Mouse (Mus musculus) lung, embryonic 16.5 days (tissue): ENCODE measurements around the gene Tead1. TPM values are rescaled to one million over a fixed set of nuclear protein-coding genes. Genes with fewer than 3 reads are reported as not detected.
A peak's percentile ranks its signal among the peaks of the same experiment; 100 is the strongest.

Experiments used
- ATAC-seq: fragments of 200-750 bp; cut with Nextera tagmentation; 2 replicates; pipeline ENCODE4 v1.8.0; 2017; ENCODE audit warnings: low read depth, mild to moderate bottlenecking, moderate library complexity
- H3K27ac ChIP-seq: fragments of 300-500 bp; sonication (generic); 2 replicates; pipeline ENCODE4 v1.5.1; 2014; ENCODE audit warnings: mild to moderate bottlenecking, control low read depth, low read length
- H3K27me3 ChIP-seq: fragments of 300-500 bp; sonication (generic); 2 replicates; pipeline ENCODE4 v1.6.1; 2014; ENCODE audit warnings: low read depth, low read length, mixed read lengths; ENCODE audit not compliant: control insufficient read depth, insufficient read depth
- H3K36me3 ChIP-seq: fragments of 300-500 bp; sonication (generic); 2 replicates; pipeline ENCODE4 v1.6.1; 2014; ENCODE audit warnings: low read length; ENCODE audit not compliant: control insufficient read depth, insufficient read depth
- H3K4me1 ChIP-seq: fragments of 300-500 bp; sonication (generic); replicated peaks from 2 replicates; pipeline ENCODE4 v1.6.1; 2014; ENCODE audit warnings: low read length, mixed read lengths; ENCODE audit not compliant: control insufficient read depth, insufficient read depth
- H3K4me2 ChIP-seq: fragments of 300-500 bp; sonication (generic); 2 replicates; pipeline ENCODE4 v1.6.1; 2014; ENCODE audit warnings: low read depth, low read length, control low read depth
- H3K4me3 ChIP-seq: fragments of 300-500 bp; sonication (generic); 2 replicates; pipeline ENCODE4 v1.5.1; 2014; ENCODE audit warnings: mild to moderate bottlenecking, low read length, control low read depth
- H3K9ac ChIP-seq: fragments of 300-500 bp; sonication (generic); 2 replicates; pipeline ENCODE4 v1.6.1; 2014; ENCODE audit warnings: low read length, control low read depth
- H3K9me3 ChIP-seq: fragments of 300-500 bp; sonication (generic); 2 replicates; pipeline ENCODE4 v1.6.1; 2016; ENCODE audit warnings: low read length; ENCODE audit not compliant: control insufficient read depth
- WGBS: fragments of 180-500 bp; shearing (Covaris S2); extraction: QIAGEN DNeasy Blood & Tissue Kit; methylation state at CpG from one replicate; pipeline ENCODE4 v1.1.7; 2014; 5-methylcytosine and 5-hydroxymethylcytosine counted together
- polyA plus RNA-seq: library from polyadenylated mRNA; unstranded; fragments of >200 nt; fragmentation: Nextera tagmentation; extraction: Ambion mirVana; gene quantifications from 2 replicates; pipeline ENCODE4 v1.2.1, GENCODE M21; 2015

Tead1 gene
- polyA plus RNA-seq, 1 experiment from 2014 or later, result 20.1 TPM

DNA sequence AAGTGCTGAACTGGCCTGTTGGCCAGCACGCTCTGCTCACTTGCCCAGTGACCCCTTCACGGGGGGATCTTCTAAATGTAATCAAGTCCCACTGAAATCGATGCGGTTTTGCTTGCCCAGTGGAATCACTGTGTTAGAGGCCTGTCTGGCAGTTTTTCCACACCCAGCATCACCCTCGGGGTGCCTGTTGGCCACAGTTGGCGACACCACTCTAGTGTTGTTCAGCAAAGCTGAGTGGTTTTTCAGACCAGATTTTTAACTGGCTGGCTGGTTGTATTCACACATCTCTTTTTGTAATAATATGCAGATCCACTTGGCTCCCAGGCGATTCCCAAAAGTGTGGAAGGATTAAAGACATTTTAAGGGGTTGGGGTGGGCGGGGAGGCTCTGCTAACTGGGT lies 161.8 kb downstream of the Tead1 start:
- 60% methylated on average over 8 of the region's 8 CpGs for WGBS
- no peak overlapping the region for H3K27ac ChIP-seq
- ATAC-seq, result no peak
- H3K9ac ChIP-seq, result no peak overlapping the region
- H3K4me1 ChIP-seq, result peaks cover 11% of the 10 kb centered on the region
- H3K4me3 ChIP-seq, result no peak overlapping the region
- peaks cover 6% of the 10 kb centered on the region; the same call in 1 of the 2 replicates for H3K9me3 ChIP-seq
- no peaks in the 10 kb centered on the region for H3K36me3 ChIP-seq
- H3K4me2 ChIP-seq, result no peak overlapping the region
- no peaks in the 10 kb centered on the region for H3K27me3 ChIP-seq

DNA sequence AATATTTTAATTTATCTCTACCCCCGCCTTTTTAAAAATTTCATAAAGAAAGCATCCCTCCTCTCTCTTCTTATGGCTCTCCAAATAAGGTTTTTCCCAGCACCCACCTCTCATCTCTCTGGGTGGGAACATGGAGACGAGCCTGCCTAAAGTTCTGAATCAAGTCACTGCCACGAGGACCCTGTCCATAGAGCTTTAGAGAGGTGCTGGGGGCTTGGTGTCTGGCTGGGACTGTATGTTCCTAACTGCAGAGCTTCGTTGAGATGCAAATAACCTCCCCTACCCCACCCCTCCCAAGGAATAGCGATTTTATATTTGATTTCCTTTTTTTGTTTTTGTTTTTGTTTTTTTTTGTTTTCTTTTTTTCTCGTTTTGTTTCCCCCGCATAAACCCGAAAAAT lies 162.4 kb downstream of the Tead1 start:
- Histone ChIP-seq H3K4me3 (no peak overlapping the region), H3K27ac (peak overlapping the region; percentile 53; the same call in 1 of the 2 replicates)

DNA sequence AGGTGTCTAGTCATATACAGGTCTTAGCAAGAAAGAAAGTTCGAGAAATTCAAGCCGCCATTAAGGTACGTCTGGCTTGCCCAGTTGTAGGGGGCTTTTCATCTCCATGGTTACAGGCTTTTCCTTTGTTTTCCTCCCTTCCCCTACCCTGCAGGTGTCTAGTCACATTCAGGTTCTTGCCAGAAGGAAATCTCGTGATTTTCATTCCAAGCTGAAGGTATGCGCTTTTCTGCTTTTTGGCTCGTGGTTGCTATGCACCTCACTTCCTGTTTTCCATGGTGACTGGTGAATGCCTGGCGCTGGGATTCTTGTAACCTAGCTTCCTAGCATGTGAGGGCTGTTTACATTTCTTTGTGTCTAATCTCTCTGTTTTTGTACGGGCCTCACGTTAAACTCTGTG lies 162.8 kb downstream of the Tead1 start:
- no peaks in the 10 kb centered on the region for H3K27me3 ChIP-seq
- H3K36me3 ChIP-seq, result no peaks in the 10 kb centered on the region
- H3K9ac ChIP-seq, result no peak overlapping the region
- ATAC-seq, result peak; percentile 39; the same call in 1 of the 2 replicates
- WGBS, result 20% methylated on average over 9 of the region's 9 CpGs
- peak overlapping the region; percentile 48 for H3K4me2 ChIP-seq
- peaks cover 5% of the 10 kb centered on the region; the same call in 1 of the 2 replicates for H3K9me3 ChIP-seq
- H3K27ac ChIP-seq, result peak overlapping the region; percentile 53
- 0 out of 2 replicates have a peak overlapping the region, but pooled peaks have one; percentile 22 for H3K4me3 ChIP-seq
- H3K4me1 ChIP-seq, result peaks cover 9% of the 10 kb centered on the region

More for the DNA sequence above, 162.4 kb downstream of the Tead1 start:
- Histone ChIP-seq H3K9ac (no peak overlapping the region), H3K4me2 (peak overlapping the region; percentile 48), H3K9me3 (peaks cover 6% of the 10 kb centered on the region; the same call in 1 of the 2 replicates), H3K27me3 (no peaks in the 10 kb centered on the region), H3K4me1 (peaks cover 9% of the 10 kb centered on the region), H3K36me3 (no peaks in the 10 kb centered on the region)
- ATAC-seq, result no peak
- 29% methylated on average over 8 of the region's 8 CpGs for WGBS

DNA sequence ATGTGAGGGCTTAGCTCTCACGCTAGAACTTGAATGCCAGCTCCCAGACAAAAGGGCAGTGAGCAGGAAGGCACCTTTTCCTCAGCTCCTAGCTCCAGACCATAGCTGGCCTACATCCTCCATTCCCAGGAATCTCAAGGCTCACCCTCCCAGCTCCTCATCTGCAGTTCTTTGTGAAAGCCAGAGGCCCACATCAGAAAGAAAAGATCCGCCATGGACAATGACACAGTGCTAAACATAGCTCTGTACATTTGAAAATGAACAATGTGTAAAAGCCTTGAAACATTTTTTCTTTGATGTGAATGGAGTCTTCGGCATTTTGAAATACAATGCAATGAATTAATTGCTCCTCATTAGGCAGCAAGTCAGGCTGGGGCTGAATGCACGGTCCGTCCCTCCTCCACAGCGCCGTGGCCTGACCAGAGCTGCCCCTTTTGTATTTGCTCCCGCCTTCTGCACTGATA lies 172.2 kb downstream of the Tead1 start:
- no peak overlapping the region for H3K4me3 ChIP-seq
- no peak overlapping the region; the same call in 1 of the 2 replicates for H3K27ac ChIP-seq
- no peak overlapping the region for H3K4me2 ChIP-seq
- H3K9me3 ChIP-seq, result no peaks in the 10 kb centered on the region
- H3K9ac ChIP-seq, result no peak overlapping the region
- H3K36me3 ChIP-seq, result 0 out of 2 replicates have a peak, but pooled peaks cover 6% of the 10 kb centered on the region
- H3K4me1 ChIP-seq, result peaks cover 38% of the 10 kb centered on the region
- H3K27me3 ChIP-seq, result no peaks in the 10 kb centered on the region
- ATAC-seq, result no peak
- WGBS, result 34% methylated on average over 8 of the region's 8 CpGs

DNA sequence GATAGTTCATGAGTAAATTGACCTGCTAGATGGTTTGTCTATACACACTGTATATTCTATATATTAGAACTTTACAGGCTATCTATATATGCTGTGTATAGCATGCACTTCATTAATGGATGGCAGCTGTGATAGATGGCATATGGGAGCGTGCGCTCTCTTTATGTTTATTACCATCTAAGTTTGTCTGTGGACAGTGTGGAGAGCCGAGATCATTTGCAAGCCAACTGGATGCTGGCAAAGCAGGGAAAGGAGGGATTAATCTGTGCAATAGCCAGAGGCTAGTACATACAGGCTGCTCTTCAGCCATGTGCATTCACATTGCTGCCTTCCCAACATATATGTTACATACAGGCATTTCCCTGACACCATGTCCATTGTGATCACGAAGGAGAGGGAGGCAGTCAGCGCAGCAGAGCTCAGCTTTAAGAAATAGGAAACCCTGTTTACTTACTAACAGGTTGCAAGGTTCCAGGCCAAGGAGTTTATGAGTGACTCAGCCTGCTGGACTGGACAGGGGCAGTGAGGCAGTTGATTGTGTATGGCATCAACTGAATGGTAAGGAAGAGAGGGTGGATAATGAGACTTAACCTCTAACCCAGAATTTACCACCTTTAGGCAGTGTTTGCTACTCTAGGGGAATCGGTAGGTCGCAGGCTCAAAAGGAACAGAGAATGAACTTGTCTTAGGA lies 173.2 kb downstream of the Tead1 start:
- H3K9ac ChIP-seq, result no peak overlapping the region
- H3K4me3 ChIP-seq, result no peak overlapping the region
- peaks cover 35% of the 10 kb centered on the region for H3K4me1 ChIP-seq
- no peaks in the 10 kb centered on the region for H3K9me3 ChIP-seq
- WGBS, result 42% methylated on average over 7 of the region's 7 CpGs
- H3K36me3 ChIP-seq, result 0 out of 2 replicates have a peak, but pooled peaks cover 6% of the 10 kb centered on the region
- H3K27ac ChIP-seq, result no peak overlapping the region
- H3K4me2 ChIP-seq, result no peak overlapping the region
- no peak for ATAC-seq
- H3K27me3 ChIP-seq, result no peaks in the 10 kb centered on the region

DNA sequence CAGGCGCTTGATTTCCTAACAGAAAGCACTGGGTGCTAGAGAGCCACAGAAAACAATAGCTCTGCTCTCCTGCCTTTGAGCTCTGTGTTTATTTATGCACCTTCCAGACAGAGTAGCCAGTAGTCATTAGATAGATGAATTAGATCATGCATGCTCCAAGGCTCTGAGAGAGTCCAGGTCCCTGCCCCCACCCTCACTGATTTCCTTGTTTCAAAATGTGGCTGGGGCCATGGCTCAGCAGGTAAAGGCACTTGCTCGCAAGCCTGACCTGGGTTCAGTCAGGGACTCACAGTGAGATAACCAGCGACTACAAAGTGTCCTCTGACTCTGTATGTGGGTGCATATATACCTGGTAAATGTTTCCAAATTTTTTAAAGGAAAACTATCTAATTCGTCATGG lies 174.7 kb downstream of the Tead1 start:
- no peaks in the 10 kb centered on the region for H3K27me3 ChIP-seq
- no peak overlapping the region for H3K9ac ChIP-seq
- no peak overlapping the region for H3K4me2 ChIP-seq
- no peak for ATAC-seq
- no peak overlapping the region for H3K4me3 ChIP-seq
- WGBS, result 64% methylated on average over 4 of the region's 4 CpGs
- H3K4me1 ChIP-seq, result peaks cover 35% of the 10 kb centered on the region
- H3K36me3 ChIP-seq, result 0 out of 2 replicates have a peak, but pooled peaks cover 6% of the 10 kb centered on the region
- H3K9me3 ChIP-seq, result no peaks in the 10 kb centered on the region
- no peak overlapping the region for H3K27ac ChIP-seq

DNA sequence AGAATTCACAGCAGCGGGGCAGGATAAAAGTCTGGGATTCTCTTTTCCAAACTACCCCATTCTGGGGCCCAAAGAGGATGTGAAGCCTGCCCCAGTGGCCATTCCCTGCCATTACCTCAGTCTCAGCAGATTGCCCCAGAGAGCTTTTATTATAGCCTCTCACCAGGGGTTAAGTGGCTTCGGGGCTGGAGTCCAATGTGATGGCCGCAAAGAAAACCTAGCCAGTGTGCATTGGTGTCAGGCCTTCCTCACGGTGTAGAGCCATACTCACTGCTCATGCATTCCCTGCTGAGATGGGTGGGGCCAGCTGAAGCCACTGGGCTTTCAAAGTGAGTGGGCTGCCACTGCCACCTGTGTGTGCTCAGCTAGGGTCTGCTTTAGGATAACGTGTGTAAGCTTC lies 175.4 kb downstream of the Tead1 start:
- H3K27me3 ChIP-seq, result no peaks in the 10 kb centered on the region
- ATAC-seq, result peak; percentile 26; the same call in 1 of the 2 replicates
- H3K4me1 ChIP-seq, result peaks cover 35% of the 10 kb centered on the region
- 0 out of 2 replicates have a peak, but pooled peaks cover 4% of the 10 kb centered on the region for H3K36me3 ChIP-seq
- WGBS, result 40% methylated on average over 5 of the region's 5 CpGs
- no peak overlapping the region for H3K4me3 ChIP-seq
- no peaks in the 10 kb centered on the region for H3K9me3 ChIP-seq
- H3K9ac ChIP-seq, result no peak overlapping the region
- H3K4me2 ChIP-seq, result no peak overlapping the region
- no peak overlapping the region for H3K27ac ChIP-seq

DNA sequence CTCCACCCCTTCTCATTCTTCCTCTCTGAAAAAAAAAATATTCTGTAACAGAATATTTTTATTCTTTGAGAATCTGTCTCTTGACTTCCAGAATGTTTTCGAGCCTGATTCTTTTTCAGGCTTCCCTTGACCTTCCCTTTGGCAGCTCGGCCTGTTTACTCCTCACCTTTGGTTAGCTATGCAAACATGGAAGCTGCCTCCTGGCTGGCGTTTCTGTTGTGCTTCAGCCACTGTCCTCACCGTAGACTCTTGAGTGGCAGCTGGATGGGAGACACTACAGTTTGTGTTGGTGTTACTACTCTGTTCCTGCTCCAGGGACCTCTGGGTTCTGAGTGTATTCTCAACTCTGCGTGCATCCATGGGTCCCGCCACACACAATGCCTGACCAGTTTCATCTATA lies 176.3 kb downstream of the Tead1 start:
- Histone ChIP-seq H3K9ac (no peak overlapping the region), H3K9me3 (no peaks in the 10 kb centered on the region), H3K4me3 (no peak overlapping the region), H3K27me3 (no peaks in the 10 kb centered on the region), H3K4me2 (no peak overlapping the region), H3K4me1 (peaks cover 35% of the 10 kb centered on the region), H3K27ac (0 out of 2 replicates have a peak overlapping the region, but pooled peaks have one; percentile 2), H3K36me3 (no peaks in the 10 kb centered on the region)
- no peak for ATAC-seq
- WGBS, result 48% methylated on average over 6 of the region's 6 CpGs

DNA sequence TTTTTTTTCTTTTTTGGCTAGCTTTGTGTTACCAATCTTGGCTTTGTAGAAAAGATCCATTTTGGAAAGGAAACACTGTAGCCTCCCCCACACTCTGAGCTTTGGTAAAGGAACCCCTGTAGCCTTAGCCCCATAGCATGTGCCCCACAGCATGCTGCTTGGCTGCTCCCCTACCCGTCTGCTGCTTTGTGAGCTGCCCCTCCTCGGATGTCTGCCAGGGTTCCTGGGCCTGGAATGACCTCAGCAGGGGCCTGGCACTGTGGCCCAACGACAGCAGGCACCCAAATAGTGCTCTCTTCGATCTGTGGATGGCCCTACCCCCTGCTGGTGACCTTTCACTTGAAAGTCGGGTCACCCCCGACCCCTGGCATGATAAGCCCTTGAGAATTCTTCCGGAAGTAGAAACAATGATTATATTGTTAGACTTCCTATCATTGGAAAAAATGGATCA lies 177.0 kb downstream of the Tead1 start:
- Histone ChIP-seq H3K9me3 (no peaks in the 10 kb centered on the region), H3K4me1 (peaks cover 34% of the 10 kb centered on the region), H3K27ac (no peak overlapping the region), H3K27me3 (no peaks in the 10 kb centered on the region), H3K36me3 (peaks cover 1% of the 10 kb centered on the region; the same call in 1 of the 2 replicates), H3K9ac (no peak overlapping the region), H3K4me3 (no peak overlapping the region), H3K4me2 (no peak overlapping the region)
- WGBS, result 38% methylated on average over 7 of the region's 7 CpGs
- no peak for ATAC-seq
